Mouse (Mus musculus): ENCODE measurements around the gene Mrps17. TPM values are rescaled to one million over a fixed set of nuclear protein-coding genes. Genes with fewer than 3 reads are reported as not detected.

The Mrps17 gene
- polyA plus RNA-seq, 1 experiment from 2014 or later, result 176 TPM

DNA sequence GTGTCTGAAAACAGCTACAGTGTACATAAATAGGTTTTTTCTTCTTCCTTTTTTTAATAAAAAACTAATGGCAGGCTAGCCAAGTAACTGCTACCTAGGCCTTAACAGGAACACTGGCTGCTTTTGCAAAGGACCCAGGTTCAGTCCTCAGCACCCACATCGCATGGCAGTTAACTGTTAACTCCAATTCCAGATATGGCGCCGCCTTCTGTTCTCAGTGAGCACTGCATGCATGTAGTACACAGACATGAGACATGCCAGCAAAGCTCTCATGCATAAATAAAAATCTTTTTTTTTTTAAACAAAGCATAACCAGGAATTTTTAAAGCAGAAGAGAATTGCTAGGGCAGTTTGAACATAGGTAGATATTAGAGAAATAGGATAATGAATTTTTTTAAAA is 4.9 kb downstream of the Mrps17 start:
- Histone ChIP-seq H3K27ac (no peak overlapping the region), H3K9me3 (no peaks in the 10 kb centered on the region), H3K4me1 (peaks cover 9% of the 10 kb centered on the region), H3K27me3 (ENCODE audit: insufficient read depth, poor library complexity, severe bottlenecking) (no peaks in the 10 kb centered on the region), H3K36me3 (peaks cover 39% of the 10 kb centered on the region), H3K4me3 (no peak overlapping the region)
- WGBS, result 86% methylated on average over 3 of the region's 3 CpGs
- no peak for DNase-seq (ENCODE audit: low spot score)

DNA sequence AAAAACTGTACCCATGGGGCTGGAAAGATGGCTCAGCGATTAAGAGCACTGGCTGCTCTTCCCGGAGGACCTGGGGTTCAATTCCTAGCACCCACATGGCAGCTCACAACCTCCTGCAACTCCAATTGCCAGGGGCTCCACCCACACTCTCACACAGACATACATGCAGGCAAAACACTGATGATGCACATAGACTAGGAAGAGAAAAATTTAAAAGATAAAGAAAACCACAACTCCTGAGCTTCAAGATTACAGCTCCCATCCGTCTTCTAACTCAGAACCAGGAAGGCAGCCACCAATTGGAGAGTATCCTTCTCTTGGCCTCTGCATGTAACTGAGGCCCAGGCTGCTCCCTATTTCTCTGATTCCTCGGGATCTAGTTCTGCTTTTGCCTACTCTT is 9.0 kb downstream of the Mrps17 start:
- WGBS, result 52% methylated on average over 4 of the region's 4 CpGs
- Histone ChIP-seq H3K36me3 (peaks cover 10% of the 10 kb centered on the region), H3K4me3 (peak overlapping the region; percentile 88), H3K27me3 (ENCODE audit: insufficient read depth, poor library complexity, severe bottlenecking) (no peaks in the 10 kb centered on the region), H3K4me1 (peaks cover 27% of the 10 kb centered on the region), H3K27ac (peak overlapping the region; percentile 99), H3K9me3 (no peaks in the 10 kb centered on the region)
- no peak for DNase-seq (ENCODE audit: low spot score)

GRCm38 (mm10) chr5:129724834-129725773 is 9.8 kb downstream of the Mrps17 start, which contains the start of gene Nipsnap2:
Gene Nipsnap2 (plus strand): TSS chr5:129725063.
- WGBS, result under 1% methylated on average over 76 of the region's 93 CpGs
- Histone ChIP-seq H3K4me3 (peak within 1 kb of the TSS; percentile 88), H3K9me3 (no peaks in the 10 kb centered on the region), H3K27me3 (ENCODE audit: insufficient read depth, poor library complexity, severe bottlenecking) (no peaks in the 10 kb centered on the region), H3K36me3 (peaks cover 1% of the 10 kb centered on the region; the same call in 1 of the 2 replicates), H3K4me1 (peaks cover 36% of the 10 kb centered on the region), H3K27ac (peak within 1 kb of the TSS; percentile 99)
- peak; percentile 94 for DNase-seq (ENCODE audit: low spot score)

DNA sequence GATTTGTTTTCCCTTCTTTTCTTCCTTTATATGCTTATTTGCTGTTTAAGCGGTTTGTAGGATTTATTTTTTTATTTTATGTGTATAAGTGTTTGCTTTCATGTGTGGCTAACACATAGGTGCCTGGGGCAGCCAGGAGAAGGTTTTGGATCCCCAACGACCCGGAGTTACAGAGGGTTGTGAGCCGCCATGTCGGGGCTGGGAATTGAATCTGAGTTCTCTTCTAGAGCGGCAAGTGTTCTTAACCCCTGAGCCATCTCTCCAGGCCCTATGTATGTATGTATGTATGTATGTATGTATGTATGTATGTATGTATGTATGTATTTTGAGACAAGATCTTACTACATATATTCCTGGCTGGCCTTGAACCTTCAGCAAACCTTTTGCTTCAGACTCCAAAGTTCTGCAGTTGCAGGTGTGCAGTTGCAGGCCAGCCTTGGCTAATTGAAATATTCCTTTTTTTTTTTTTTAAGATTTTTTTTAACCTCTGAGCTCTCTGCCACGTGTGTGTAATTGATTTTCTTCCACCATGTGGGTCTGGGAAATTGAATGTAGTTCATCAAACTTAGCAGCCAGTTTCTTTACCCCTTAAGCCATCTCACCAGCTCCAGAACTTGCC is 10.6 kb downstream of the Mrps17 start:
- Histone ChIP-seq H3K27ac (peak overlapping the region; percentile 99), H3K4me1 (peaks cover 44% of the 10 kb centered on the region), H3K9me3 (no peaks in the 10 kb centered on the region), H3K4me3 (peak overlapping the region; percentile 88), H3K27me3 (ENCODE audit: insufficient read depth, poor library complexity, severe bottlenecking) (no peaks in the 10 kb centered on the region), H3K36me3 (no peaks in the 10 kb centered on the region)
- DNase-seq (ENCODE audit: low spot score), result no peak
- 16% methylated on average over 7 of the region's 7 CpGs for WGBS

- H3K27me3 ChIP-seq (ENCODE audit: insufficient read depth, poor library complexity, severe bottlenecking), result no peaks in the 10 kb centered on the region
- WGBS, result 86% methylated on average over 3 of the region's 3 CpGs
- H3K4me1 ChIP-seq, result peaks cover 49% of the 10 kb centered on the region
- peak overlapping the region; percentile 88; the same call in 1 of the 2 replicates for H3K4me3 ChIP-seq
- H3K36me3 ChIP-seq, result no peaks in the 10 kb centered on the region
- H3K9me3 ChIP-seq, result no peaks in the 10 kb centered on the region
- H3K27ac ChIP-seq, result peak overlapping the region; percentile 99
- no peak for DNase-seq (ENCODE audit: low spot score)
Observed at GRCm38 (mm10) chr5:129726784-129727183, 11.5 kb downstream of the Mrps17 start.

DNA sequence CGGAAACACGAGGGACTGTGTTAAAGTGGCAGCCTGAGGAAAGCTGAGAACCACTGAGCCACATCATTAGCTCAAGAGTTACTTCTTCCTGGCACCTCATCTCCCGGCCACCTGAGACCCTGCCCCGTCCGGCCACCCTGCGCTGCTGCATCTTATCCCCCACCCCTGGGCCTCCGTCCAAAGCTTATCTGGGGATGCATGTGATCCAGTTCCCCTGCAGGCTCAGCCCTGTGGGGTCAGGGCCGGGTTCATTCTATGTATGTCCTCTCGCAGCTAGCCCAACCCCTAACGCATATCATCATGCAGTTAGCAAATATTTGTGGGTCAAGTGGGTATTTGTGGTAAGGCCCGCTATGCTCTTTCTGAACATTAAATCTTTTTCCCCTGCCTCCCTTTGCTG is 14.0 kb downstream of the Mrps17 start:
- Histone ChIP-seq H3K4me1 (peaks cover 52% of the 10 kb centered on the region), H3K27ac (peak overlapping the region; percentile 84), H3K9me3 (no peaks in the 10 kb centered on the region), H3K27me3 (ENCODE audit: insufficient read depth, poor library complexity, severe bottlenecking) (no peaks in the 10 kb centered on the region), H3K4me3 (peak overlapping the region; percentile 35; the same call in 1 of the 2 replicates), H3K36me3 (peaks cover 2% of the 10 kb centered on the region; the same call in 1 of the 2 replicates)
- WGBS, result 25% methylated on average over 11 of the region's 11 CpGs
- peak; percentile 87 for DNase-seq (ENCODE audit: low spot score)

GRCm38 (mm10) chr5:129730344-129730743 is 15.0 kb downstream of the Mrps17 start:
- no peaks in the 10 kb centered on the region for H3K27me3 ChIP-seq (ENCODE audit: insufficient read depth, poor library complexity, severe bottlenecking)
- peak overlapping the region; percentile 13 for H3K4me3 ChIP-seq
- peaks cover 59% of the 10 kb centered on the region for H3K4me1 ChIP-seq
- DNase-seq (ENCODE audit: low spot score), result peak; percentile 88
- H3K36me3 ChIP-seq, result peaks cover 11% of the 10 kb centered on the region; the same call in 1 of the 2 replicates
- H3K9me3 ChIP-seq, result no peaks in the 10 kb centered on the region
- WGBS, result 35% methylated on average over 11 of the region's 11 CpGs
- peak overlapping the region; percentile 84 for H3K27ac ChIP-seq

- WGBS, result 44% methylated on average over 5 of the region's 5 CpGs
- no peaks in the 10 kb centered on the region for H3K27me3 ChIP-seq (ENCODE audit: insufficient read depth, poor library complexity, severe bottlenecking)
- H3K4me3 ChIP-seq, result no peak overlapping the region
- H3K27ac ChIP-seq, result peak overlapping the region; percentile 84; the same call in 1 of the 2 replicates
- DNase-seq (ENCODE audit: low spot score), result no peak
- peaks cover 12% of the 10 kb centered on the region; the same call in 1 of the 2 replicates for H3K36me3 ChIP-seq
- peaks cover 63% of the 10 kb centered on the region for H3K4me1 ChIP-seq
- no peaks in the 10 kb centered on the region for H3K9me3 ChIP-seq
Observed at GRCm38 (mm10) chr5:129731021-129731420, 15.7 kb downstream of the Mrps17 start.

- Histone ChIP-seq H3K9me3 (no peaks in the 10 kb centered on the region), H3K36me3 (peaks cover 48% of the 10 kb centered on the region), H3K27me3 (ENCODE audit: insufficient read depth, poor library complexity, severe bottlenecking) (no peaks in the 10 kb centered on the region), H3K27ac (no peak overlapping the region), H3K4me3 (no peak overlapping the region), H3K4me1 (peaks cover 23% of the 10 kb centered on the region)
- WGBS, result 95% methylated on average over 1 of the region's 1 CpGs
- DNase-seq (ENCODE audit: low spot score), result no peak
Observed at GRCm38 (mm10) chr5:129740976-129741375, 25.7 kb downstream of the Mrps17 start.

GRCm38 (mm10) chr5:129742903-129743488 is 27.7 kb downstream of the Mrps17 start:
- DNase-seq (ENCODE audit: low spot score), result peak; percentile 89
- Histone ChIP-seq H3K27ac (peak overlapping the region; percentile 78), H3K4me1 (peaks cover 23% of the 10 kb centered on the region), H3K36me3 (peaks cover 63% of the 10 kb centered on the region), H3K9me3 (no peaks in the 10 kb centered on the region), H3K4me3 (peak overlapping the region; percentile 12; the same call in 1 of the 2 replicates), H3K27me3 (ENCODE audit: insufficient read depth, poor library complexity, severe bottlenecking) (no peaks in the 10 kb centered on the region)
- WGBS, result 33% methylated on average over 7 of the region's 7 CpGs

DNA sequence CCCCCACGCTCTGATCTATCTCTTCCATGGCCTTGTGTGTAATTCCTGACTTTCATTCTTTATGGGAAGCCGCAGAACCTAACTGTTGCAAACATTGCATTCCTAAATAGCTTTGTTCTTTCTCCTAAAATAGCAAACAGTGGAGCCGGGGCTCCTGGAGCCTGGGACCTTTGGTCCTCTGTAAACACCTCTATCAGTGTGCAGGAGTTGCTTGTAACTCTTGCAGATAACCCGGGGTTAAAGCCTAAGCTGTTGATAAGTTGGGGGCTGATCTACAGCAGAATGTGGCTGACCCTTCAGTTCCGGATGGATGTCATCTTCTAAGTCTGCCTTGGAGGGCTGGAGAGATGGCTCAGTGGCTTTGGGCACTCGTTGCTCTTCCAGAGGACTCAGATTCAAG is 28.8 kb downstream of the Mrps17 start:
- Histone ChIP-seq H3K27me3 (ENCODE audit: insufficient read depth, poor library complexity, severe bottlenecking) (no peaks in the 10 kb centered on the region), H3K36me3 (peaks cover 69% of the 10 kb centered on the region), H3K4me3 (0 out of 2 replicates have a peak overlapping the region, but pooled peaks have one; percentile 6), H3K9me3 (no peaks in the 10 kb centered on the region), H3K4me1 (peaks cover 23% of the 10 kb centered on the region), H3K27ac (peak overlapping the region; percentile 78)
- DNase-seq (ENCODE audit: low spot score), result no peak
- 12% methylated on average over 6 of the region's 6 CpGs for WGBS

DNA sequence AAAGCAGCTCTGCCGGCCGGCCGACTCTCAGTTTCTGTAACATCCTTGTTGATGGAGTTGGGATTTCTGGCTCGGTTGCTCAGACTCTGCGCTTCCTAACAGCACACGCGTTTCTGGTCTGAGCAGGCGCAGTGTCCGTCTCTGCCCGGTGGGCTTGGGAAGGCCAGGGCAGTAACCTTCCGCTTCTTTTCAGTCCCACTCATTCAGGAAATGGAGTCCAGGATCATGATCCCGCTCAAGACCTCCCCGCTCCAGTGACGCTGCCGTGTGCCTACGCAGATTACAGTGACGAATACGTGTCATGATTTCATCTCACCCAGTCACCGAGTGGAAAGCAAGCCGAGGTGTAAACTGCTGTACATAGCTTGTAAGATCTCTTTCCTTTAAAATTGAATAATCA is 41.6 kb downstream of the Mrps17 start:
- H3K36me3 ChIP-seq, result peaks cover 59% of the 10 kb centered on the region
- 92% methylated on average over 20 of the region's 20 CpGs for WGBS

More for the DNA sequence above, 41.6 kb downstream of the Mrps17 start:
- DNase-seq (ENCODE audit: low spot score), result no peak
- H3K9me3 ChIP-seq, result no peaks in the 10 kb centered on the region
- H3K4me1 ChIP-seq, result no peaks in the 10 kb centered on the region
- H3K27me3 ChIP-seq (ENCODE audit: insufficient read depth, poor library complexity, severe bottlenecking), result no peaks in the 10 kb centered on the region
- H3K4me3 ChIP-seq, result no peak overlapping the region
- H3K27ac ChIP-seq, result no peak overlapping the region
